Mouse (Mus musculus) spleen, adult 2 months (tissue): ENCODE results near the gene Col17a1. TPM values are rescaled to one million over a fixed set of nuclear protein-coding genes. Genes with fewer than 3 reads are reported as not detected.
A peak's percentile ranks its signal among the peaks of the same experiment; 100 is the strongest.

Experiments used
- DNase-seq, 2 experiments: peaks; one replicate each; pipeline versions ENCODE4 v3.0.0 to v3.0.0-alpha.2; 2012 to 2021; ENCODE audit warnings: low spot score in 2 of 2, low read depth in 1 of 2
- H3K27ac ChIP-seq: fragments of 200-500 bp; 2 replicates; pipeline ENCODE4 v1.5.1; 2012; ENCODE audit warnings: low read length, inconsistent platforms; ENCODE audit not compliant: insufficient read depth
- H3K27me3 ChIP-seq: fragments of 200-500 bp; 2 replicates; pipeline ENCODE4 v1.6.1; 2012; ENCODE audit warnings: mild to moderate bottlenecking, moderate library complexity, low read length, inconsistent platforms; ENCODE audit not compliant: control insufficient read depth, insufficient read depth
- H3K36me3 ChIP-seq: fragments of 200-500 bp; 2 replicates; pipeline ENCODE4 v1.6.1; 2012; ENCODE audit warnings: mild to moderate bottlenecking, low read length, inconsistent platforms; ENCODE audit not compliant: control insufficient read depth, insufficient read depth
- H3K4me1 ChIP-seq: fragments of 200-500 bp; 2 replicates; pipeline ENCODE4 v1.6.1; 2011; ENCODE audit warnings: inconsistent platforms; ENCODE audit not compliant: control insufficient read depth, insufficient read depth, insufficient read length
- H3K4me3 ChIP-seq: fragments of 200-500 bp; 2 replicates; pipeline ENCODE4 v1.5.1; 2011; ENCODE audit warnings: mild to moderate bottlenecking, inconsistent platforms; ENCODE audit not compliant: insufficient read depth, insufficient read length; ENCODE audit errors: extremely low read depth
- CTCF ChIP-seq: fragments of 200-500 bp; IDR thresholded peaks from 2 replicates; pipeline ENCODE4 v1.5.1; 2011; ENCODE audit warnings: mild to moderate bottlenecking, inconsistent platforms; ENCODE audit not compliant: insufficient read depth, insufficient read length, insufficient replicate concordance; ENCODE audit errors: extremely low read depth
- POLR2A ChIP-seq: fragments of 200-500 bp; IDR thresholded peaks from 2 replicates; pipeline ENCODE4 v1.6.1; 2011; ENCODE audit warnings: low read depth, low read length, inconsistent platforms
- WGBS: fragments of 180-500 bp; shearing (Covaris S2); methylation state at CpG from one replicate; pipeline ENCODE4 v1.1.7; 2018; 5-methylcytosine and 5-hydroxymethylcytosine counted together
- polyA plus RNA-seq: library from polyadenylated mRNA; depleted of rRNA; stranded (reverse); fragments of >200 nt; gene quantifications from 2 replicates; pipeline ENCODE4 v1.2.3, GENCODE M21; 2012

Col17a1 gene
- polyA plus RNA-seq, 1 experiment: 1.9 TPM

- Histone ChIP-seq H3K4me1 (no peaks in the 10 kb centered on the region), H3K36me3 (no peaks in the 10 kb centered on the region), H3K27me3 (no peaks in the 10 kb centered on the region), H3K4me3 (no peak overlapping the region), H3K27ac (no peak overlapping the region)
- TF ChIP-seq CTCF: no peak
- TF ChIP-seq POLR2A: no peak
- WGBS: 88% methylated on average over 9 of the region's 9 CpGs
- no peak for DNase-seq
These were observed 23.5 kb downstream of the Col17a1 start for GRCm38 (mm10) chr19:47668399-47668798.

DNA sequence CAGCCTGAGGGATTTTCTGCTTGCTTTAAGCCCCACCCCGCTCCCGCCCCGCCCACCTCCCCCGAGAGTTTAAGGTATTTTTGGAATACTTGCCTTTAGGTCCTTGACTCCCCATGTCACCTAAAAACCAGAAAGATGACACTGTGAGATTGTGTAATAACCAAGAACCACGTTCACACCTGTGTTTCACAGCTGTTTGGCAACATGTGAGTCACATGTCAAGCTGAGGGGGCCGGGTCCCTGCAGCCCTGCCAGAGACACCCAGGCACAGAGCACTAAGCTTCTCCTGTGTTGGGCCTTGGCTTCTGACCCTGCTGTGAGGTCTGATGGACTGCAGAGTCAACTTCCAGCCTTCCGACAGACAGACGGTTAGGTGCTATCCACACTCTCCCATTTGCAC, 24.3 kb downstream of the Col17a1 start:
- H3K4me3 ChIP-seq: no peak overlapping the region
- no peaks in the 10 kb centered on the region for H3K36me3 ChIP-seq
- H3K27ac ChIP-seq: no peak overlapping the region
- no peak for DNase-seq
- 64% methylated on average over 8 of the region's 8 CpGs for WGBS
- no peaks in the 10 kb centered on the region for H3K4me1 ChIP-seq
- H3K27me3 ChIP-seq: no peaks in the 10 kb centered on the region
- TF ChIP-seq CTCF (no peak), POLR2A (no peak)

DNA sequence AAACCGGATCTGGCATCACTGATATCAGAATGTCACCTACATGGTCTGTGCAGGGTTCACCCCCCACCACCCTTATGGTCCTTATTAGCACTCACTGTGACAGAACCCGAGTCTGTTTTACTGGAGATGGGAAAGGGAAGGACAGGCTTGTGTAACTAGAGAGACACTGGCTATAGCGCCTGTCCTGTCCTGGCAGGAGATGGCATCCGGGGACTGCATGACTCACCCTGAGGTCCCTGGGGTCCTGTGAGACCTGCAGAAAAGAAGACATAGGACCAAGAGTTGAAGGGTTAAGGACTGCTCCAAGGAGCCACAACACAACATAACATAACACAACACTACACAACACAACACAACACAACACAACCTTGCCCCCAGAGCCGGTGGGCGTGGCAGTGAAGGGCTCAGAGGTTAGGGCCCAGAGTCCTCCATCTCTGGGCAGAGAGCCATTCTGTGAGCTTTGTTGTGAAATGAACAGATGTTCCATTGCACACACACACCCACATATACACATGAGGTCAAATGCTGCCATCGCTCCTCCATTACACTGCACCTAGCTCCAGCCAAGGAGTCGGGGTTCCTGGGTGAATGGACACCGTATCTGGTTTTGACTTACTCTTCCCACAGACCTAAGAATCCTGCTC, 32.0 kb downstream of the Col17a1 start:
- Histone ChIP-seq H3K27ac (no peak overlapping the region), H3K27me3 (no peaks in the 10 kb centered on the region), H3K36me3 (no peaks in the 10 kb centered on the region), H3K4me1 (no peaks in the 10 kb centered on the region), H3K4me3 (no peak overlapping the region)
- DNase-seq: no peak
- TF ChIP-seq POLR2A (no peak), CTCF (no peak)
- WGBS: 89% methylated on average over 9 of the region's 9 CpGs

GRCm38 (mm10) chr19:47658914-47659535, 32.9 kb downstream of the Col17a1 start:
- no peaks in the 10 kb centered on the region for H3K36me3 ChIP-seq
- WGBS: 23% methylated on average over 5 of the region's 5 CpGs
- no peaks in the 10 kb centered on the region for H3K27me3 ChIP-seq
- H3K27ac ChIP-seq: no peak overlapping the region
- H3K4me3 ChIP-seq: no peak overlapping the region
- no peaks in the 10 kb centered on the region for H3K4me1 ChIP-seq
- no peak for DNase-seq
- peak; percentile 50; the same call in 1 of the 2 replicates for TF ChIP-seq CTCF
- TF ChIP-seq POLR2A: no peak

DNA sequence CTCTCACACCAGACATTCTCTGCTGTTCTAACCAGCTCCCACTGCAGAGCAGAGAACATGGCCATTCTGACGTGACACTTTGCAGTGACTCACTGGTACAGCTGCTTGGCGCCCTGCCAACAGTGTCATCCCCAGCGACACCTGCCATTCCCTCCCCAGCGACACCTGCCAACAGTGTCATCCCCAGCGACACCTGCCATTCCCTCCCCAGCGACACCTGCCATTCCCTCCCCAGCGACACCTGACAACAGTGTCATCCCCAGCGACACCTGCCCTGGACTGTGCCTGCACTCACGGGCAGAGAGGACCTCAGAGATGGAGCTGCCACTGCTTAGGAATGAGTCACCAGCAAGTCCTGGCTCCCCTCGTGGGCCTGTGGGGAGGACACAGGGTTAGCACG, 37.0 kb downstream of the Col17a1 start:
- WGBS: 76% methylated on average over 11 of the region's 11 CpGs
- H3K36me3 ChIP-seq: no peaks in the 10 kb centered on the region
- H3K27ac ChIP-seq: no peak overlapping the region
- no peak for DNase-seq
- no peaks in the 10 kb centered on the region for H3K27me3 ChIP-seq
- H3K4me3 ChIP-seq: no peak overlapping the region
- no peak for TF ChIP-seq POLR2A
- no peak for TF ChIP-seq CTCF
- no peaks in the 10 kb centered on the region; the same call in 1 of the 2 replicates for H3K4me1 ChIP-seq

GRCm38 (mm10) chr19:47653173-47653572, 38.7 kb downstream of the Col17a1 start:
- Histone ChIP-seq H3K27me3 (no peaks in the 10 kb centered on the region), H3K4me3 (no peak overlapping the region), H3K27ac (no peak overlapping the region), H3K4me1 (no peaks in the 10 kb centered on the region; the same call in 1 of the 2 replicates), H3K36me3 (no peaks in the 10 kb centered on the region)
- no peak for DNase-seq
- WGBS: 80% methylated on average over 8 of the region's 8 CpGs
- no peak for TF ChIP-seq CTCF
- no peak for TF ChIP-seq POLR2A

DNA sequence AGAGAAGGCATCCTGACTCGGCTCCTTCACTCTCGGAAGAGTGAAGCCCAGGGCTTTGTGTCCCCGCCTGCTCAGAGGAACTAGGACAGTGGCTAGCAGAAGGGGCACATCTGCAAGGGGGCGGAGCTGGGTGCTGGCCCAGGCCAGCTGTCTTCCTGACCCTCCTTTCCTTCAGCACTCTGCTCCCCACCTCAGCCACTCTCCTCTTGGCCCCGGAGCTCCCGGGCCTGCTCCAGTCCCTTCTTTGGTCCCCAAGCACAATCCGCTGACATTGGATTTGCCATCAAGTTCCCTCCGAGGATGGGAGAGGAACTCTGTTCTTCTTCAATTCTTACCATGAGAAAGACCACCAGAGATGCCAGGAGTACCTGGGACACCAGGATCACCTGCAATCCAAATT, 39.6 kb downstream of the Col17a1 start:
- Histone ChIP-seq H3K27ac (no peak overlapping the region), H3K4me1 (no peaks in the 10 kb centered on the region; the same call in 1 of the 2 replicates), H3K36me3 (no peaks in the 10 kb centered on the region), H3K4me3 (no peak overlapping the region), H3K27me3 (no peaks in the 10 kb centered on the region)
- no peak for DNase-seq
- 78% methylated on average over 8 of the region's 8 CpGs for WGBS
- TF ChIP-seq CTCF (no peak), POLR2A (no peak)
